Mouse (Mus musculus) ES-E14 (cell line): Measurements from ENCODE around the gene Olfr105-ps. TPM values are rescaled to one million over a fixed set of nuclear protein-coding genes. Genes with fewer than 3 reads are reported as not detected.

Source experiments
- DNase-seq: peaks from one replicate; pipeline ENCODE4 v3.0.0-alpha.2; 2013; ENCODE audit warnings: low read depth, low spot score
- H3K27ac ChIP-seq: 2 replicates; pipeline ENCODE4 v1.5.1; 2012; ENCODE audit warnings: low read depth, mild to moderate bottlenecking, low read length, moderate library complexity, mixed read lengths; ENCODE audit not compliant: poor library complexity, insufficient read depth, severe bottlenecking
- H3K36me3 ChIP-seq: 2 replicates; pipeline ENCODE4 v1.6.1; 2012; ENCODE audit warnings: mild to moderate bottlenecking, low read length, moderate library complexity, mixed read lengths; ENCODE audit not compliant: control insufficient read depth, poor library complexity, insufficient read depth, severe bottlenecking
- H3K4me1 ChIP-seq, 2 experiments: fragments of 150-350 bp in 1 of 2; sonication (generic) in 1 of 2; 2 replicates each; pipeline ENCODE4 v1.6.1; 2012; ENCODE audit warnings: low read length in 2 of 2, mild to moderate bottlenecking in 1 of 2, mixed read lengths in 1 of 2; ENCODE audit not compliant: control insufficient read depth in 2 of 2, insufficient read depth in 2 of 2, poor library complexity in 1 of 2
- H3K4me3 ChIP-seq, 2 experiments: fragments of 150-350 bp in 1 of 2; sonication (generic) in 1 of 2; 2 replicates each; pipeline ENCODE4 v1.5.1; 2012; ENCODE audit warnings: low read length in 2 of 2, low read depth in 1 of 2, mild to moderate bottlenecking in 1 of 2, mixed read lengths in 1 of 2; ENCODE audit not compliant: insufficient read depth in 1 of 2, poor library complexity in 1 of 2, severe bottlenecking in 1 of 2
- H3K9ac ChIP-seq: 2 replicates; pipeline ENCODE4 v1.6.1; 2012; ENCODE audit warnings: low read depth, mild to moderate bottlenecking, low read length, mixed read lengths; ENCODE audit not compliant: poor library complexity, insufficient read depth, severe bottlenecking
- H3K9me3 ChIP-seq: fragments of 150-350 bp; sonication (generic); 2 replicates; pipeline ENCODE4 v1.6.1; 2012; ENCODE audit warnings: low read depth, mild to moderate bottlenecking, low read length; ENCODE audit not compliant: control insufficient read depth, insufficient read depth
- CHD2 ChIP-seq: IDR thresholded peaks from 2 replicates; pipeline ENCODE4 v1.6.1; 2014; ENCODE audit warnings: mild to moderate bottlenecking, low read depth, low read length, inconsistent platforms
- HCFC1 ChIP-seq: IDR thresholded peaks from 2 replicates; pipeline ENCODE4 v1.6.1; 2012; ENCODE audit warnings: low read length, inconsistent platforms, borderline replicate concordance; ENCODE audit not compliant: insufficient read depth
- MAFK ChIP-seq: IDR thresholded peaks from 2 replicates; pipeline ENCODE4 v1.6.1; 2014; ENCODE audit warnings: mild to moderate bottlenecking, low read depth, low read length, inconsistent platforms; ENCODE audit not compliant: insufficient read depth
- ZC3H11A ChIP-seq: IDR thresholded peaks from 2 replicates; pipeline ENCODE4 v1.6.1; 2012; ENCODE audit warnings: low read depth, mild to moderate bottlenecking, inconsistent platforms, low read length, borderline replicate concordance
- ZNF384 ChIP-seq: IDR thresholded peaks from 2 replicates; pipeline ENCODE4 v1.6.1; 2012; ENCODE audit warnings: low read depth, low read length, inconsistent platforms
- in situ Hi-C, 2 experiments: fragments of 600-800 bp; cut with MboI; formaldehyde crosslinking; loops; one replicate each; pipeline ENCODE4 v1.15.1; 2025; ENCODE audit warnings: low sequenced_read_pairs in 2 of 2, inconsistent platforms in 1 of 2; ENCODE audit not compliant: unreplicated experiment in 2 of 2
- total RNA-seq: library from RNA; depleted of rRNA; stranded (reverse); fragments of 300-350 nt; gene quantifications from 2 replicates; pipeline ENCODE4 v1.2.3, GENCODE M21; 2012; rRNA removed

Gene Olfr105-ps
- total RNA-seq, 1 experiment = not detected

DNA sequence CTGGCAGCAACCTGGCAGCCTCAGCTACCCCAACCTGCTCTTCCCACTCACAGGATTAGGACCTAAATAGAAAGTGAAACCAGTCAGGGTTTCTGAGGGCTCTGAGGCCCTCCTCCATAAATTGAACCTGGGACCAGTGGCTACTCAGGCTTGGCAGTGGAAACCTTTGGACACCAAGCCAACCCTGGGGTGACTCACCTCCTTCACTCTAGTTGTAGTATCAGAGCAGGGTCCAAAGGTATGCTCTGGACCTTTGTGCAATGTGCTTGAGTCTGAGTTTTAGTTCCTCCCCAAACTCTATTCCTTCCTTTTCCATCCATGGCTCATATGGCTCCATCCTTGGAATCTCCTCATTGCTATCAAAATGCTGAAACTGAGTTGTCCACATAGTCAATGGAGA is 34.5 kb downstream of the Olfr105-ps start:
- in situ Hi-C loops = no loop called here
- no peak for DNase-seq
- Histone ChIP-seq H3K9me3 (no peaks in the 10 kb centered on the region), H3K4me1 (no peaks in the 10 kb centered on the region), H3K9ac (no peak overlapping the region), H3K27ac (no peak overlapping the region), H3K4me3 (no peak overlapping the region), H3K36me3 (no peaks in the 10 kb centered on the region)
- TF ChIP-seq ZNF384 = no peak
- TF ChIP-seq HCFC1 = no peak
- TF ChIP-seq MAFK = no peak
- no peak for TF ChIP-seq ZC3H11A
- no peak for TF ChIP-seq CHD2

Other genes starting within 250 kb of the Olfr105-ps start
- not detected in 2 replicates for gene Olfr93, start 217.5 kb upstream of the Olfr105-ps start, total RNA-seq
- gene Ubd, start 185.1 kb upstream of the Olfr105-ps start, total RNA-seq = not detected in 2 replicates
- not detected in 2 replicates for gene Olfr94, start 178.0 kb upstream of the Olfr105-ps start, total RNA-seq
- gene Olfr95, start 165.9 kb upstream of the Olfr105-ps start, total RNA-seq = not detected in 2 replicates
- gene Olfr96, start 158.9 kb upstream of the Olfr105-ps start, total RNA-seq = not detected in 2 replicates
- not detected in 2 replicates for gene Olfr97, start 141.7 kb upstream of the Olfr105-ps start, total RNA-seq
- not detected in 2 replicates for gene Olfr98, start 115.3 kb upstream of the Olfr105-ps start, total RNA-seq
- gene H2-M3, start 108.8 kb upstream of the Olfr105-ps start, total RNA-seq = 3.5 and 6.8 TPM in 2 replicates
- not detected in 2 replicates for gene Olfr99, start 95.6 kb upstream of the Olfr105-ps start, total RNA-seq
- gene Olfr101, start 74.7 kb upstream of the Olfr105-ps start, total RNA-seq = not detected in 2 replicates
- not detected in 2 replicates for gene Olfr102, start 62.0 kb upstream of the Olfr105-ps start, total RNA-seq
- gene Olfr103, start 39.3 kb upstream of the Olfr105-ps start, total RNA-seq = not detected in 2 replicates
- not detected in 2 replicates for gene Olfr104-ps, start 19.5 kb upstream of the Olfr105-ps start, total RNA-seq
- not detected in 2 replicates for gene Olfr106-ps, start 11.4 kb downstream of the Olfr105-ps start, total RNA-seq
- gene Olfr107, start 20.2 kb downstream of the Olfr105-ps start, total RNA-seq = not detected in 2 replicates
- gene Olfr108, start 66.4 kb downstream of the Olfr105-ps start, total RNA-seq = not detected in 2 replicates
- not detected in 2 replicates for gene Olfr109, start 79.9 kb downstream of the Olfr105-ps start, total RNA-seq
- 0.21 and 0.27 TPM in 2 replicates for gene H2-M2, start 104.5 kb downstream of the Olfr105-ps start, total RNA-seq
- gene Olfr110, start 113.4 kb downstream of the Olfr105-ps start, total RNA-seq = not detected in 2 replicates
- not detected in 2 replicates for gene Olfr111, start 129.0 kb downstream of the Olfr105-ps start, total RNA-seq
- gene Olfr112, start 190.4 kb downstream of the Olfr105-ps start, total RNA-seq = not detected in 2 replicates
- not detected in 2 replicates for gene Olfr113, start 198.6 kb downstream of the Olfr105-ps start, total RNA-seq
- not detected in 2 replicates for gene Olfr114, start 213.7 kb downstream of the Olfr105-ps start, total RNA-seq
- not detected in 2 replicates for gene Olfr115, start 248.1 kb downstream of the Olfr105-ps start, total RNA-seq
- gene Olfr116, start 248.2 kb downstream of the Olfr105-ps start, total RNA-seq = not detected in 2 replicates